Mouse (Mus musculus) leukemia stem cell, adult 10-12 weeks (primary cell): ENCODE measurements around the gene Gm9117. TPM values are rescaled to one million over a fixed set of nuclear protein-coding genes. Genes with fewer than 3 reads are reported as not detected.

ENCODE experiments used
- polyA plus RNA-seq: library from polyadenylated mRNA; stranded (reverse); fragments of >175 nt; gene quantifications from 2 replicates; pipeline ENCODE4 v1.2.3, GENCODE M21; 2012; ENCODE audit warnings: low replicate concordance

Gene Gm9117
- polyA plus RNA-seq: 0.44 TPM in 1 of 2 replicates, not detected in the other

GRCm38 (mm10) chr3:93943443-93943842 is at the start of gene Gm9117:
Gene Gm9117, minus strand, starts transcription at chr3:93943543.

GRCm38 (mm10) chr3:93961214-93961613 is 17.9 kb upstream of the Gm9117 start, which contains the start of gene Tdpoz5:
Gene Tdpoz5, minus strand, starts transcription at chr3:93961314.

Other genes with a start within 250 kb of the Gm9117 start
- 0.20 TPM in 1 of 2 replicates, not detected in the other for gene Gm5773, start 170.5 kb downstream of the Gm9117 start, polyA plus RNA-seq
- gene Tdpoz4, start 147.1 kb downstream of the Gm9117 start, polyA plus RNA-seq: not detected in 2 replicates
- gene Tdpoz3, start 117.5 kb downstream of the Gm9117 start, polyA plus RNA-seq: not detected in 2 replicates
- gene Tdpoz5, start 17.8 kb upstream of the Gm9117 start, polyA plus RNA-seq: not detected in 2 replicates
- gene Gm9125, start 111.3 kb upstream of the Gm9117 start, polyA plus RNA-seq: 0.25 TPM in 1 of 2 replicates, not detected in the other
- not detected in 2 replicates for gene Gm10697, start 129.1 kb upstream of the Gm9117 start, polyA plus RNA-seq
- gene Gm10696, start 234.7 kb upstream of the Gm9117 start, polyA plus RNA-seq: not detected in 2 replicates